Mouse (Mus musculus) gonadal fat pad, adult 2 months (tissue): ENCODE data around the gene Nop14. TPM values are rescaled to one million over a fixed set of nuclear protein-coding genes. Genes with fewer than 3 reads are reported as not detected.

ENCODE experiments used
- DNase-seq: peaks from one replicate; pipeline ENCODE4 v3.0.0-alpha.2; 2012; ENCODE audit warnings: low read depth
- polyA plus RNA-seq: library from polyadenylated mRNA; depleted of rRNA; stranded (reverse); fragments of >200 nt; gene quantifications from 2 replicates; pipeline ENCODE4 v1.2.3, GENCODE M21; 2012; rRNA removed

Nop14 gene
- 12.1 and 13.8 TPM in 2 replicates for polyA plus RNA-seq

DNA sequence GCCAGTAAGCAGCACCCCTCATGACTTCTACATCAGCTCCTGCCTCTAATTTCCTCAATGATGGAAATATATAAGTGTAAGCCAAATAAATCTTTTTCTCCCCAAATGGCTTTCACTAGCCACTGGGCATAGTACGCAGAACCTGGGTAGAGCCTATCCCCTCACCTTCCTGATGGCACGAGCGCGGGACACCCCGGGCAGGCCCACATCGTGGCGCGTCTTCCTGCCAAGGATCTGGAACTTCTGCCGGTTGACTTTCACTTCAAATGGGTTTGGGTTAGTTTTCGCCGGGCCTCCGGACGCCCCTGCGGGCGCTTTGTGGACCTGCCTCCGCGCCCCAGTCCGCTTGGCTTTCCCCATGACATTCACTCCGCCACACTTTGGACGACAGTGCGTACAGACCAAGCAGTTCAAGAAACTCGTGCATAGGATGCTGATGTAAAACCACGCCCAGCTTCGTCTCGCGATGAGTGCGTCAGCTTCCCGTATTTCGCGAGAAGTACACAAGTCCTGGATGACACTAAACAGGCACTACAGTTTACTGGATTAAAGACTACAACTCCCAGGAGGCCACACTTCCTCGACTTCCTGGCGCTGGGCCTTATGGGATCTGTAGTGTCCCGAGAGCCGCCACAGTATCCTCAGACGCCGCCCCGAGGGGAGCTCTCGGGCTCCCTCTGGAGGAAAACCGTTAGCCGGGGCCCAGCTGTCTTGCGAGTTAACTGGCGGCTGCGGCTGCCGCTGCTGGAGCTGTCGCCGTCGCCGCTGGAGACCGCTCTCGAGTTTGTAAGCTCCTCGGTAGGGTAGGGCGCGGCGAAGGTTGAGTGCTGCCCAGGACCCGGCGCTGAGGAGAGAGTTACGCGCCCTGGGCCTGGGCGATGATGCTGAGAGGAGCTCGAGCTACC is at the start of gene Nop14, which contains the start of gene Grk4:
Nop14 (minus strand) TSS at position 463 of the 905 bp plus-strand sequence.
Grk4 (plus strand) TSS at position 694 of the 905 bp plus-strand sequence.
- peak; percentile 99 for DNase-seq

DNA sequence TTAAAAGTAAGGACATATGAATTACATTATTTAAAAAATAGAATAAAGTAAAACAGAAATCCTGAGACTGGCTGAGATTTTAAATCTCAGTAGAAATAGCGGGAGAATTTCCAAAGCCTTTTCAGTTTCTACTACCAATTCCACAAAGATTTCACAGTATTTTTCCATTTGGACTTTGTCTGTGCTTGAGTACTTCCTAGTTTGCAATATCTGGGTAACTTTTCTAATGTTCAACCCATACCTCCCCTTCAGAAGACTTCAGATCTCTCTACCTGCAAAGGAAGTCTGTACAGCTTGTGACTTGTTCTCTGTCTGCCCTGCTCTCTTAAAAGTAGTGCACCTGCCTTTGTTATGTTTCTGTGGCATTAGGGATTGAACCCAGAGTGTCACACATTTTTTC is 48.5 kb upstream of the Nop14 start:
- no peak for DNase-seq

DNA sequence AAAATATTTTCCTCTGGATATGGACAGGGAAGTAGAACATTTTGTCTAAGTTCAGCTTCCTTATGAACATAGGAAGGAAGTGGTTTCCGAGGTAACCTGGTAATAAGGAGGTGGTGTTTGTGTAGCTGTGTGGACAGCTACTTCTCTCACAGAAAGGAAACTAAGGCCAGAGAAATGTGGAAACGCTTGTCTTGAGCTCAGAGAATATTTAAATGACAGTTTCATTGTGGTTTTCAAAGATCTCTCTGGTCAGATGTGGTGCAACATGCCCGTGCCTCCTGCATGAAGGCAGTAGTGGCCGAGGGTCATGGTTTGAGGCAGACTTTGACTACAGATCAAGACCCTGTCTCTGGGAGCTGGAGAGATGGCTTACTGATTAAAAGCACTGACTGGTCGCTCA is 35.6 kb upstream of the Nop14 start:
- DNase-seq, result no peak

DNA sequence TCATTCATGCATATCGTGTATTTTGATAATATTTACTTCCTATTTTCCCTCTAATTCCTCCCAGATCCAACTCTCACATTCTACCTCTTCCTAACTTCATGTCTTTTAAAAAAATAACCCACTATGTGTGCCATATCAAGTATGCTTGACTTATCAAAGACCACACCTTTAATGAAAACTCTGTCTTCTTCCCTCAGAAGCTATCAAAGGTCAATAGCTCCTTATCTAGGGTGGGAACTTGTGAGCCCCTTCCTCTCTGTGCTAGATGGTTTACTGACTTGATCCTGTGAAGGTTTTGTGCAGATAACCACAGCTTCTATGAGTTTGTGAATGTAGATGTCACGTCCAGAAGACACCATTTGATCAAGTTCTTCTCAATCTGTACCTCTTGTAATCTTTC is 32.8 kb upstream of the Nop14 start:
- no peak for DNase-seq

DNA sequence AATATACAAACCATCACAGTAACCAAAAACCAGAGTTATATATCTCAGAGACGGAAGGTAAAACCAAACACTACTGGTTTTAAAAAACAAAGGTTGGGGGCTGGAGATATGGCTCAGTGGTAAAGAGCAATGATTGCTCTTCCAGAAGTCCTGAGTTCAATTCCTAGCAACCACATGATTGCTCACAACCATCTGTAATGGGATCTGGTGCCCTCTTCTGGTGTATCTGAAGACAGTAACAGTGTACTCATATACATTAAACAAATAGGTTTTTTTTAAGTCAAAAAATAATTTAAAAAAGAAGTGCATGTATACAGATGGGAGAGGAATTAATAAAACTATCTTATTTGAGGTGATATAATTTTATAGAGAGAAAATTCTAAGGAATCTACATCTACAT is 29.9 kb upstream of the Nop14 start:
- no peak for DNase-seq

DNA sequence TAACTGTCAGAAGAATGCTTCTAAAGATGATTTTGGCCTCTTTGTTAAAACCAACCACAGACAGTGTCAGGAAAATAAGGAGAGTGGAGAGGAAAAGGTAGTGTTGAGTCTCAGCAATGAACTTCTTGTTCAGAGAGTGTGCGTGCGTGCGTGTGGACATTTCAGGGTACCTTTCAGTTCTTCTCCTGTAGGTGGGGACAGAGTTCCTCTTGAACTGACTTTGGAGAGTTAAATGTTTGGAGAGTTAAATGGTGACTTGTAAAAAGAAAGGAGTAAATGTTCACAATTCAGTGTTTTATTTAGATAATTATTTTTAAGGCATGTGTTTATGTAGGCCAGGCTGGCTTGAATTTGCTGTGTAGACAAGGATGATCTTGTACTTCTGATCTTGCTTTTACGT is 10.3 kb upstream of the Nop14 start:
- DNase-seq, result no peak

DNA sequence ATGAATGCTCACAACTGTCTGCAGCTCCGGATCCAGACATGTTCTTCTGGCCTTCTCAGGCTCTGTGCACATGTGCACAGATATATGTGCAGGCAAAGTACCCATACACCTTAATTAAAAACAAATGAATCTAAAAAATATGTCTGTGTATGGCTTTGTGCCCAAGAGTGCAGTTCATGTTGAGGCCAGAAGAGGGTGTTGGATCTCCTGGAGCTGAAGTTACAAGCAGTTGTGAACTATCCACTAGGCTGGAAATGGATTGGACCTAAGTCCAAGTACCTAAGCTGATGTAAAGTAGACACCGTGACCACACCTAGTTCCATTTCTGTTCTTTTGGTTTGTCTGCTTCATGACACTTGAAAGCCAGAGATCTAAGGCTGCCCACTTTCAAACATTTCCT is 9.5 kb upstream of the Nop14 start:
- no peak for DNase-seq

DNA sequence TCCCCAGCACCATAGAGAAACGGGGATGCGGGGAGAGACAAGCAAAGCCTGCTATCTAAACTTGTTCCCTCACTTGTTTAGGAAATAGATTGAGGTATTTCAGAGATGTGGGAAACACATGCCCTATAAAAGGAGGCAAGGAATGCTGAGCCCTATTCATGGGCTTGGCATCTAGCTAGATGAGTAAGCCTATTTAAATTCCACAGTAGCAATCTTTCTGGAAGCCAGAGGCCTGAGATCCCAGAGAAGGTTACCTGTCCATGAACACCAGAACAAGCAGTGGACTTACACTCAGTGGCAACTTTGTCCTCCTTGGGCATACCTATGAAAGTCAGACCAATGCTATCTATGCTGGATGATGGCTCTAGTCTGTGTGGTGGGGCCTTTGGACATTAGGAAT is 3.3 kb upstream of the Nop14 start:
- DNase-seq, result no peak

DNA sequence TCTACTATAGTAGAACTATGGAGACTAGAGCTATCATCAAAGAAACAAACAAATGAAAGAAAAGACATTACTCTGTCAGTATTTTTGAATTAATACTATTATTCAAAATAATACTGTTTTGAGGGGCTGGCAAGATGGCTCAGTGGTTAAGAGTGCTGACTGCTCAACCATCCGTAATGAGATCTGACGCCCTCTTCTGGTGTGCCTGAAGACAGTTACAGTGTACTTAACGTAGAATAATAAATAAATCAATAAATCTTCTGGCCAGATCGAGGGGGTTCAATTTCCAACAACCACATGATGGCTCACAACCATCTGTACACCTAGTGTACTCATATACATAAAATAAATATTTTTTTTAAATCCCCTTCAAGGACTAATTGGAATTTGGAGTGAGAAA is 2.0 kb upstream of the Nop14 start:
- DNase-seq, result no peak

DNA sequence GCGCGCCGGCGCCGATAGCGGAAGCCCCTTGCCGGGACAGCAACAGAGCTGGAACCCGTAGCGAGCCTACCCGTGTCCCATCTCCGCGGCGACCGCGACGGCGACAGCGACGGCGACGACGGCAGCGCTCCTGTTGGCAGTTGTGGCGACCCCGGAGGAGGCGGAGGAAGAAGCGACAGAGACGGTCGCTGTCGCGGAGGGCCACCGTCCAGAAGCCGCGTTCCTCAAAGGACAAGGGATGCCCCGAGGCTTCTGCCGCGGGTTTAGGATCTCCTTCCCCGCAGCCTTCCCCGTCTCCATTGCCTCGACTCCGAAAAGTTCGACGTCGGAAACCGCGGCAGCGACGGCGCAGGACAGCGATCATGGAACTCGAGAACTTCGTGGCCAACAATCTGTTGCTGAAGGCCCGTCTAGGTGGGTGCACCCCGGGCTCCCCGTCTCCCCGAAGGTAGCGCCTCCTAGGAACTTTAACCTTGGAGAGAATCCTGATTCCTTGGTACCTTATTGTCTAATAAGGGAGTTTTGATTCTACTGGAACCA is 713 bp upstream of the Nop14 start:
- no peak for DNase-seq

DNA sequence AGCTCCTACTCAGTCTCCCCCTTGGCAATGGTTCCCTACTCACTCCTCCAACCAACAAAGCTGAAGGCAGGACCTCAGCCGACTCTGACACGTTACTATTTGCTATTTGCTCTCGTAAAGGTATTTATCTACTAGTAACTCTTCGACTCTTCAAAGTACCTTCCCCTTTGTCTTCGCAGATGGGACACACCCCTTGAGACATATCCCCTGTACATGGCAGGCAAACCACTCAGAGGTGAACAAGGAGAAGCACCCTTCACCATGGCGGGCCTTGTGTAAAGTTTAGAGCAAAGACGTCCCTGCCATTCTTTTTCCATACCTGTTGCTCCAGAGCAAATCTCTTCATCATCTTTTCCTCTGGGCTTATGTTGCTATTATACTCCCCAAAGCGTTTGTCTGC is 2.4 kb downstream of the Nop14 start:
- no peak for DNase-seq

DNA sequence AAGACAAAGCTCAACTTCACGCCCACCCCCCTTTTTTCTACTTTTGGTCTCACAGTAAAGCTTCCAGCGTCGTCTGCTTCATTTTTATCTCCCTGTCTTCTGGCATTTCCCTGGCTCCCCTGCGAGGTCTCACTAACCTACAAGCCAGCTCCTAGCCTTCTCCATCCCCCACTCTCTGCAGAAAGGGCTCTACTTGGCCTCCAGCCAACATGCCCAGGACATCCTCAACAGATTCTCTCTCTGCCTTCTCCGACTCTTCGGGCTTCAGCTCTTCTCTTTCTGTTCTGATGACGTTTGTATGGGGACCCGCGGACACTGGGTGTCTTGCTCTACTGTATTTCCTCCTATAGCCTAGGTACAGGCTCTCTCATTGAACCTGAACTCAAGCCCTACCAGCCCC is 5.1 kb downstream of the Nop14 start:
- no peak for DNase-seq

DNA sequence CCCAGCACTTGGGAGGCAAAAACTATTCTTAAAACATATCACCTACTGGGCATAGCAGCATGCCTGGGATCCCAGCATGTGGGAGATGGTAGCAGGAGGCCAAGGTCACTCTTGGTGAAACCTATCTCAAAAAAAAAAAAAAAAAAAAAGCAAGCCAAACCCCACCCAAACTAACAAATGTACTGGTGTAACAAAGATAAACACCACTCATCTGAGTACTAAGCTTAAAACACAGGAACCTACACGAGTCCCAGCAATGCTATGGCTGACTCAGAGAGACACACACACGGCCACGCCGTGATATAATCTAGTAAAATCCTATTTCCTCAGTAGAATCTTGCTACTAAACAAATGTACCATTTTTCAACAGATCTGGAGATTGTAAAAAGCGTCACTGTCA is 7.0 kb downstream of the Nop14 start:
- no peak for DNase-seq

DNA sequence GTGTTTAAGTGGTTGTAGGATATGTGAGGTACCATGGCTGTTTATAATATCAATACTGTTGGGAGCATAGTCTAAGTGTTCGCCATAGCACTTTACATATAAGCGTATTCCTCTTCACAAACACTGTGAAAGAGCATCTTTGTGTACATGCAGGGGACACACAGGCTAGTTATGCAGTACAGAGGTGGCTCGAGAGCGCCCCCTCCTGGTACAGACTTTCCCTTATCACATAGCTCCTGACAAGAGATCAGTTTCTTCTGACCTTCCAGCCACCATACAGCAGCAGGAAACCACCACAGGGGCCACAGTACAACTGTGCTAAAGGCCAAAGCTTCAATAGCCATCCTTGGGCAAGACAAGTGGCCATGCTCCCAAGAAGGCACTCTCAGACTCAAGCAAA is 12.4 kb downstream of the Nop14 start:
- no peak for DNase-seq

DNA sequence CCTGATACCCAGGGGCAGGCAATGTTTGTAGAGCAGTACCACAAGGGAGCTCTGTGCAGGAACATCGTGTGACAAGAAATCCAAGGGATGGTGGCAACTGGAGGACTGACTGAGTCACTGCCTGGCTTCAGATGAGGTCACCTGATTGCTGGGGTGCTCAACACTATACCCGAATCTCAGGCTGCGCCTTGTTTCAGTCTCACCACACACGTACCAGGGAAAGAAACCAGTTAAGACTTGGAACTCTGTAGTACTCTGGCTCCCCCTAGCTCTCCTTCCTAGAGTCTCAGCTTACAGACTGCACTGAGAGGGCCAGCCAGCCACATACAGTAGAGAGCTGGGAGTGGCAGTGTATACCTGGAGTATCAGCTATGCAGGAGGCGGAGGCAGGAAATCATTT is 17.0 kb downstream of the Nop14 start:
- DNase-seq, result no peak

DNA sequence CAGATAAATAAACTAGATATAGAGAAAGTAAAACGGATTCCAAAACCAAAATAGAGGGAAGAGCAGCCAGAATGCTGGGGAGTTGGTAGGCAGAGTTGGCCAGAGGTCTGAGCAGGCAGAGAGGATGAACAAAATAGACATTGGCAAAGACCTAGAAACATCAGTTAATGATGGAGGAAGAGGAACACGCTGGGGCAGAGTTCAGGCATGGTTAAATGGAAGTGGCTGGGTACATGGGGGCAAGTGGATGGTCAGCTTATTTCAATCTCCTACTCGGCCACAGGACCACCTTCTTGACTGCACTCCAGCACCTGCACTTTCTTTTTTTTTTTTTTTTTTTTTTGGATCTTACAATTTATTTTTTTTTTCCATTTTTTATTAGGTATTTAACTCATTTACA is 18.0 kb downstream of the Nop14 start:
- DNase-seq, result no peak

DNA sequence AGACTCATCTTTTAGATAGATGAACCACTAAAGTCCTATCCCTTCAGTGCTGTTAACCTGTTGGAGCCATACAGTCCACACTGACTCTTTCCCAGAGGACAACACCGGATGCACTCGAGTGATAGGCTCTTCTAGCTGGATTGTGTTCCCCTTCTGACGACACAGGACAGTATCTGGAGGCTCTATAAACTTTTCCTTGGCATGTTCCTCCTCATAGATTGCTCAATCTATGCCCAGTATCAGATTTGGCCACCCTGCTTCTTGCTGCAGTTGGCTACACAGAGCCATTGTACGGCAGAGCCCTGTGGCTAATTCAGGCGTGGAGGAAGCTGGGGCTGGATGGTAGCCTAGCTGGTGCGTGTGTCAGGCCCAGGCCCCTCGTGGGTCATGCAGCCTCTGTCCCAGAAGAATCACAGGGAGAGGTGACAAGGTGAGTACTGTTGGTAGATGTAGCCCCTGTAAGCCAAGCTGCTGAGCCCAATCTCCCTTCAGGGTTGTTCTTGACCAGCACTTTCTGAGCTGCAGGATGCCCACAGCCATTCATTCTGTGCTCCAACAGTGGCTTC is 22.3 kb downstream of the Nop14 start:
- peak; percentile 86 for DNase-seq

DNA sequence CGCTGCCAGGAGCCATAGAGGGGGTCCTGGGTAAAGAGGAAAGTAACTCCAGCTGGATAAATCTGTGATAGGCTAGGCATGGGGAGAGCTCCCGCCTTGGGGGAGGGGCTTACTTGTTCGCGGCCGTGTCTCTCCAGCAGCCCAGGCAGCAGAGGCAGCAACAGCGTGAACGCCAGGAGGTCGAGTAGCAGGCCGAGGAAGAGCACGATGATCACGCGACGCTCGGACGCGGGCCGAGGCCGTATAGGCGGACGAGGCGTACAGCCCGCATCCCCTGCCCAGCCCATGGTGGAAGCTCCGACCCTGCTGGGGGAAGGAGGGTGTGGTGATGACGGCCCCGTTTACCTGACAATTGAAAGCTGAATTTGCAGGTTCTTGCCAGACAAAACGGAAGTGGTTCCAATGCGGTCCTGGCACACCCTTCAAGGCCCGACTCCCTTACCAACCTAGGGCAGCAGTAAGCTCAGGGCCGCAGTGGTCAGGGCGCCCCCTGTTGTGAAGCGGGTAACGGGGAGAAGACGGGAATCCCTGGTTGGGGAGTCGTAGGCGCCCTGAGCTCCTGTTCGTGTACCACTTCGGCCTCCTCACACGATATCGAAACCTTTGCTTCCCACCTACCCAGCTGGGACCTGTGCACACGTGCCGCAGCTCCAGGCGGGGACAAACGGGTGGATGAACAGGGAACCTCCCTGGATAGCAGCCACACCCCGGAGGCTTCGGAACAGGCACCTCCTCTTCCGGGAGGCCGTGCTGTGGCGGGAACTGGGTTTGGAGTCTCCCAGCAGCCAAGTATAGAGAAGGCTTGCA is 23.3 kb downstream of the Nop14 start, which contains the start of gene Mfsd10:
Mfsd10 (minus strand) TSS at position 732 of the 807 bp plus-strand sequence.
- DNase-seq, result no peak

DNA sequence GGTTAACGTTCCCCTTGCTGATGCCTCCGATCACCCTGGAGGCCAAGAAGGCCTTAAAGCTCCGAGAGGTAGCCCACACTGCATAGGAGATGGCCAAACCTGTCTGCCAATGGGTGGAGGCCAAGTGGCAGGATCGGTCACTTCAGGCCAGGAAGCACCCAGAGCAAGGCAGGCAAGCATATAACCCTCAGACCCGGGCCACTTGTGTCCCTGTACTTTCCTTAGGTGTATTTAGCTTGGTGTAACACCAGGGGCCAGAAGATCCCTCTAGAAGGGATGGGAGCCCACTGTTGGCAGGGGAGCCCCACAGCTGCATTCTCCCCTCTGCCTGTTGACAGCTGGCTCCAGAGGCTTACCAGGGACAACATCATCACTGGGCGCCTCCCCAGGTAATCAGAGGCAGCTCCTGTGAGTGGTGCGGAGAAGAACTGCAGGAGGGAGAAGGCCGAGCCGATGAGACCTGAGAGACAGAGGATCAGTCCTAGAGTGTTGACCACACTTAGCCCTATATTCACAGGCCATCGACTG is 24.2 kb downstream of the Nop14 start:
- DNase-seq, result no peak

DNA sequence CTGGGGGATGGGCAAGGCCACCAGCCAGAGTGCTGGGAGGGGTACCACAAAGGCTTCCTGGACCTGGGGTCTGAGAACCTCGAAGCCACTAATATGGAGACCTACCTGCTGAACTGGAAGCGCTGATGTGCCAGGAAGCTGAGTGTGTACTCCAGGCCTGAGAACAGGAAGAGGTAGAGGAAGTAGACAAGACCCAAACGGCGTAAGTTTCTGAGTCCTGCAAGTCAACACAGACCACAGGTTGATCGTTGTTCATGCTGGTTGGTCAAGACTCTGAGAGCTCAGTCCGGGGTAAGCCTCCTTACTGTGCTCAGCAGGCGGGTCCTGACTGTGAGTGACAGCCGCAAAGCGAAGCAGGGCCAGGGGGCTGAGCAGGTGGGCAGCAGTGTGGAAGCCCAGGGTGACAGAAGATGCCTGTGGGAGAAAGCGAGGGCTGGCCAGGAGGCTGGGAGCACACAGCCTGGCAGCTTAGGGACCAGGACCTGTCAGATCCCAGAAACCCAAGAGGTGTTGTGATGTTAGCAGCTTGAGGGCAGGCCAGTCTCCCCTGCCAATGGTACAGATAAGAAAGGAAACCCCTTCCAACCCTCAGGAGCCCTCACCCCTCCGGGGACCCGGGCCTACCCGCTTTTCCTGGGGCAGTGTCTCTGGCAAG is 25.1 kb downstream of the Nop14 start:
- no peak for DNase-seq

DNA sequence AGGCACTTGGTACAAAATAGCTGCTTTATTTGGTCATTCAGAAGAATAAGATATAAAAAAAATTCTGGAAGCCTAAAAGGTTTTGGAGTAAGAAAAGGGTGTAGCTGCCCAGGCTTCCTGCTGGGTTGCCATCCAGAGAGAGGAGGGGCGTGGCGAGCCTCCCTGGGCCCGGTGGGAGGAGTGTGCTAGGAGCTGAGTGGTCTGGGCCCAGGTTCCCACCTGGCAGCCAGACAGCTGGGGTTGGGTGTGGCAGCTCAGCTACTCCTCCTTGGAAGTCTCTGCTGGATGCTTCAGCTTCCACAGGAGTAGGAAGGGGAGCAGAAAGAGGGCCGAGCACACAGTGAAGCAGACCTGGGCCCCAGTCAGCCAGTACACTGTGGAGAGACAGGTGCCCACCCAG is 26.3 kb downstream of the Nop14 start:
- DNase-seq, result no peak
